Mouse (Mus musculus) myocyte (in vitro differentiated cells): ENCODE results near the gene Gk5.

Source experiments
- E2F4 ChIP-seq: IDR thresholded peaks from one replicate; pipeline ENCODE4 v1.6.1; 2011; ENCODE audit warnings: mild to moderate bottlenecking, control low read depth, moderate library complexity; ENCODE audit not compliant: insufficient read depth
- MAX ChIP-seq: IDR thresholded peaks from one replicate; pipeline ENCODE4 v1.6.1; 2011; ENCODE audit warnings: low read depth, mild to moderate bottlenecking, control low read depth
- MYOD1 ChIP-seq, 3 experiments: IDR thresholded peaks; one replicate each; pipeline ENCODE4 v1.6.1; 2011; ENCODE audit warnings: control low read depth in 2 of 3, low read depth in 2 of 3, mild to moderate bottlenecking in 2 of 3, moderate library complexity in 1 of 3; ENCODE audit not compliant: insufficient read length in 2 of 3, control insufficient read depth in 1 of 3
- POLR2A ChIP-seq: IDR thresholded peaks from one replicate; pipeline ENCODE4 v1.6.1; 2011; ENCODE audit warnings: low read depth, mild to moderate bottlenecking, control low read depth, moderate library complexity; ENCODE audit not compliant: insufficient read length
- POLR2AphosphoS2 ChIP-seq: IDR thresholded peaks from one replicate; pipeline ENCODE4 v1.6.1; 2011; ENCODE audit warnings: low read depth, control low read depth; ENCODE audit not compliant: insufficient read length
- TCF12 ChIP-seq: IDR thresholded peaks from one replicate; pipeline ENCODE4 v1.6.1; 2011; ENCODE audit warnings: mild to moderate bottlenecking, control low read depth; ENCODE audit not compliant: poor library complexity, insufficient read depth, severe bottlenecking
- TCF3 ChIP-seq: IDR thresholded peaks from one replicate; pipeline ENCODE4 v1.6.1; 2011; ENCODE audit warnings: low read depth, control low read depth; ENCODE audit not compliant: insufficient read length
- USF1 ChIP-seq: IDR thresholded peaks from one replicate; pipeline ENCODE4 v1.6.1; 2011; ENCODE audit warnings: low read depth, mild to moderate bottlenecking, control low read depth, moderate library complexity

- TF ChIP-seq POLR2A = no peak
- TF ChIP-seq TCF12 = no peak
- no peak for TF ChIP-seq MYOD1 (IDR thresholded peaks at IDR 0.05; ENCODE audit: control insufficient read depth in 1 of 3, insufficient read length in 2 of 3, low read depth in 2 of 3)
- no peak for TF ChIP-seq E2F4
- TF ChIP-seq MAX = no peak
- no peak for TF ChIP-seq USF1
- TF ChIP-seq POLR2AphosphoS2 = no peak
- no peak for TF ChIP-seq TCF3
Observed at GRCm38 (mm10) chr9:96144883-96145282, 25.7 kb downstream of the Gk5 start.
